Comparison of ENCODE assay signal across 8 mouse cellular contexts in genomic region chr11:35451636-35452035, GRCm38 (mm10).
A peak's percentile ranks its signal among the peaks of the same experiment; 100 is the strongest.
DNase-seq lines count a peak whose midpoint lies in the region; ATAC-seq and TF ChIP-seq lines count a peak whose summit lies in the region.
"Had no signal": no experiment of that assay in that cellular context is flagged by ENCODE, and none has a peak within 500 bp of the region (broad histone marks: within the 10 kb centered on the region; RNA-seq: fewer than 3 reads in every experiment).

No protein-coding gene starts in this region.

- CTCF ChIA-PET in Patski (lab: Charles Lee), result interaction anchor here (1.2 to 1.6 kb wide), 6 partner anchors 8 to 607 kb away, joined by 3 to 7 read pairs (median 4); no protein-coding TSS in a partner anchor

- intact Hi-C loops in left cerebral cortex, adult 2 months (cut with DNase I), result loop anchor here (1.0 to 5.0 kb wide), 5 partner anchors 214 to 609 kb away; no protein-coding TSS in a partner anchor

- H3K27me3 ChIP-seq in Patski, result peaks cover 3% of the 10 kb centered on the region
- peaks cover 96% of the 10 kb centered on the region for H3K27me3 ChIP-seq in forebrain, embryonic 12.5 days
- H3K27me3 ChIP-seq in midbrain, embryonic 13.5 days, result peaks cover 83% of the 10 kb centered on the region

- H3K9ac ChIP-seq in forebrain, embryonic 12.5 days, result no peak overlapping the region
- no peak overlapping the region for H3K9ac ChIP-seq in midbrain, embryonic 13.5 days (replicated peaks)
- H3K9ac ChIP-seq: midbrain, embryonic 12.5 days had no signal

- H3K36me3 ChIP-seq in forebrain, embryonic 12.5 days (replicated peaks), result no peaks in the 10 kb centered on the region
- no peaks in the 10 kb centered on the region for H3K36me3 ChIP-seq in midbrain, embryonic 13.5 days
- H3K36me3 ChIP-seq: midbrain, embryonic 12.5 days had no signal

- no peak overlapping the region for H3K27ac ChIP-seq in forebrain, embryonic 12.5 days
- no peak overlapping the region for H3K27ac ChIP-seq in left cerebral cortex, adult 2 months
- H3K27ac ChIP-seq in midbrain, embryonic 13.5 days, result no peak overlapping the region
- H3K27ac ChIP-seq: midbrain, embryonic 12.5 days had no signal

- DNase-seq in Patski (ENCODE audit: low read depth, low spot score), result no peak
- DNase-seq in c-Kit-positive CD71-negative TER-119-negative erythroid progenitor cells, embryonic 14.5 days (ENCODE audit: low read depth), result peak; percentile 43
- peak; percentile 77 for DNase-seq in heart, postnatal 4 days
- DNase-seq in left cerebral cortex, adult 2 months (ENCODE audit: extremely low spot score in 1 of 2, low spot score in 2 of 2), result peak; percentile 71 to 81
- peak; percentile 17 to 61 for DNase-seq in spleen, postnatal 10 days (ENCODE audit: low spot score in 2 of 2)

- H3K4me2 ChIP-seq in forebrain, embryonic 12.5 days, result no peak overlapping the region
- H3K4me2 ChIP-seq in midbrain, embryonic 13.5 days (replicated peaks), result no peak overlapping the region
- H3K4me2 ChIP-seq: midbrain, embryonic 12.5 days had no signal

- in situ Hi-C loops in Patski (cut with MboI; ENCODE audit: low pct_unique_long_range_greater_than_20kb), result no loop called here

- WGBS in forebrain, embryonic 12.5 days, result 20% methylated on average over 4 of the region's 4 CpGs
- 28% methylated on average over 4 of the region's 4 CpGs for WGBS in midbrain, embryonic 13.5 days

- no peak overlapping the region for H3K4me3 ChIP-seq in forebrain, embryonic 12.5 days (replicated peaks)
- H3K4me3 ChIP-seq in left cerebral cortex, adult 2 months, result no peak overlapping the region
- no peak overlapping the region for H3K4me3 ChIP-seq in midbrain, embryonic 13.5 days (replicated peaks)
- H3K4me3 ChIP-seq: midbrain, embryonic 12.5 days had no signal

- POLR2A ChIA-PET in Patski (lab: Charles Lee), result interaction anchor here (0.6 kb wide), 1 partner anchor 304 kb away, joined by 3 read pairs; no protein-coding TSS in a partner anchor

- H3K4me1 ChIP-seq in forebrain, embryonic 12.5 days, result peaks cover 32% of the 10 kb centered on the region
- H3K4me1 ChIP-seq in midbrain, embryonic 13.5 days (replicated peaks), result peaks cover 33% of the 10 kb centered on the region

- H3K9me3 ChIP-seq in forebrain, embryonic 12.5 days, result no peaks in the 10 kb centered on the region
- no peaks in the 10 kb centered on the region for H3K9me3 ChIP-seq in midbrain, embryonic 13.5 days
- H3K9me3 ChIP-seq: midbrain, embryonic 12.5 days had no signal

- TF ChIP-seq CTCF in Patski (IDR thresholded peaks at IDR 0.05), result peak; percentile 96
- peak; percentile 97 for TF ChIP-seq CTCF in left cerebral cortex, adult 2 months (IDR thresholded peaks at IDR 0.05)

- ATAC-seq in Patski, result peak; percentile 82
- ATAC-seq in forebrain, embryonic 12.5 days (ENCODE audit: low FRiP score), result 0 out of 2 replicates have a peak, but pooled peaks have one; percentile 31
- 0 out of 2 replicates have a peak, but pooled peaks have one; percentile 15 for ATAC-seq in midbrain, embryonic 13.5 days

Comparison
In these comparisons a context has a peak if more than half of its experiments do, and no peak if none do; other contexts are left out.
1. ATAC-seq: peak in every context shown above with its lines; median percentile 82 in Patski; 31 in forebrain, embryonic 12.5 days; 15 in midbrain, embryonic 13.5 days.